Mouse (Mus musculus) layer of hippocampus, adult 8-10 months (tissue): ENCODE results near the gene Prcd. TPM values are rescaled to one million over a fixed set of nuclear protein-coding genes. Genes with fewer than 3 reads are reported as not detected.

Source experiments
- DNase-seq, 2 experiments: peaks; one replicate each; pipeline ENCODE4 v3.0.0; 2022; ENCODE audit warnings: low spot score in 2 of 2
- total RNA-seq, 4 experiments: library from RNA; stranded (reverse); gene quantifications; 2 replicates each; pipeline ENCODE4 v1.2.4; 2022

Prcd gene
- total RNA-seq, 4 experiments from 2014 or later: 4.8 to 8.5 (median 5.8) TPM

- DNase-seq: no peak
These were observed 34.6 kb downstream of the Prcd start for GRCm38 (mm10) chr11:116687897-116688296.

DNA sequence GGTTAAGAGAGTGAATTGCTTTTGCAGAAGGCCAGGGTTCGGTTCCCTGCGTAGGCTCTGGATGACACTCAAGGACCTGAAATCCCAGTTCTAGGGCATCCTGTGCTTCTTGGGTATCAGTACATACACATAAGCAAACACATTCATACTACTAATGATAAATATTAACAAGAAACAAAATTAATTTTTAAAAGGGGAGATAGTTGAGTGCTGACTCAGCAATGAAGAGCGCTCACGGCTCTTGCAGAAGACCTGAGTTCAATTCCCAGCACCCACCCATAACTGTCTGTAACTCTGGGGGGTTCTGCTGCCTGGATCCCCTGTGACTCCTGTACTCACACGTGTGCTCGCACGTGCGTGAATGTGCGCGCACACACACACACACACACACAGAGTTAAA, 36.3 kb downstream of the Prcd start:
- no peak for DNase-seq

DNA sequence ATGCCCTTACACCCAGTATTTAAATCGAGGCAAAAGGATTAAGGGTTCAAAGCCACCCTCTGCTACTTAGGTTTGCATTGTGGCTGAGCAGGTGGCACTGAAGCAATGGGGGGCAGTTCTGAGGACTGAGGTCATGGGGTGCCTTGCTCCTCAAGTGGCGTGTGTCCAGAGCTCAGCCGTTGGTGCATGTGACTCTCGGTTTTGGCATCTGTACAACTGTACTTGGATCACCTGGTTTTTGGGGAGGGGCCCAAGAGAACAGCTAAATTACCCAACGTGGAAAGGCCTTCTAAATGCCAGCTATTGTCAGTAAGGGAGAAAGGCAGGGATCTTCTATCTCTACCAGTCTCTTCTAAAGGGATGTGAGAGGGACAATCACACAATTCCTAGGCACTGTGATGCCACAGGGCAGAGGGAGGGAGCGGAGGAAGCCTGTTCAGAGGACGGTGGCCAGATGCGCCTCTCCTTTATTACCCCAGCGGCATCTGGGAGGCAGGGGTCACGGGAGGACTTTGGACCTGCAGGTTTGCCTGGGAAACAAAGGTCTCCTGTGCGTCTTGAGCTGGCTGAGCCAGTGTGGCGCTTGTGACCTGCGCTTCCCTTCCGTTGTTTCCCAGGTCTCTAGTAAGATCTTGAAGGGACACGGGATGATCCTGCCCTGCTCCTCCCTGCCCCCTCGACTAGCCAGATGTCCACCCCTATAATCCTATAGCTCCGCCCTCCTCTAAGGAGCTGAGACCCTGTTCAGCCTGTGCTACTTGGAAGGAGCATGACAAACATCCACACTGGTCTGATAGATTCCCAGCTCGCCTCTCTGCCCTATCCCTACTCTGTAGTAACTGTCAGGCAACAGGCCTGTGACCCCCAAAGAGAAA, 37.6 kb downstream of the Prcd start:
- no peak for DNase-seq

- no peak for DNase-seq
These were observed 40.5 kb downstream of the Prcd start for GRCm38 (mm10) chr11:116693899-116694249.

DNA sequence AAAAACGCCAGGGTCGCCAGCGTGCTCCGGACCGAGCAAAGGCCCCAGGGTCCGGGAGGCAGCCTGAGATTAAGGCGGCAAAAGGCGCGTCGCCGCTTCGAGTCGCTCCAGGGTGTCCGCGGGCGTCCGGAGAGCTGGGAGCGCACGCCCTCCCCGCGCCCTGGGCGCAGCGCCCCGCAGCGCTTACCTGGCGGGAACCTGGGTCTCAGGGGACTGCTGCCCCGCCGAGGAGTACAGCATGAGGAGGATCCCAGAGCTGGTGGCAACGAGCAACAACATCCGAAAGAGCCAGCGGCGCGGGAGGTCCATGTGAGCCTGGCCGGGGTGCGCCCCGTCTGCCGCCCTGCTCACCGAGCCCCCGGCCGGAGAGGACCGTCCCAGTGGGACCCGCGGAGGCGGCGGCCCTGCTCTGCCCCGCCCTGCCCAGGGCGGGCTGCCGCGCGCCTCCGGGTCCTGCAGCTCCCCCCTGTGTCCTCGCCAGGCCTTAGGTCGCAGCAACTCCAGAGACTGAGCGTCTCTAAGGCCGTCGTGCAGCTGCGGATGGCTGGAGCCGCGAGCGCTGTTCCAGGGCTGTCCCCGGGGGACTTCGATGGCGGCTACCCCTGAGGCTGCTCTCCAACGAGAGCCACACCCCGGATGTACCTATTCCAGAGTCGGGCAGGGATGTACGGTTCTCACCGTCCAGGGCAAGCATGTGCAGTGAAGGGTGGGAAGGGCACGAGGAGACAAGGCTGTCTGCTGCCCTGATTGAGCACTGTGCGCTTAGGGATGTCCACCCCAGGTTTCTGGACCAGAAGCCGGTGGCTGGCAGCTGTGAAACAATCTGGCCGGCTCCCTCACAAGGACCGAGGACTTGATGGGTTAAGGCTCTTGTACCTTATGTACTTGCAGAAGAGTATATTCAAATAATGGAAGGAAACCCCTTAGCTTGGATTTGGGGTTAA, 41.2 kb downstream of the Prcd start:
- DNase-seq: no peak

GRCm38 (mm10) chr11:116695194-116695880, 42.0 kb downstream of the Prcd start:
- no peak for DNase-seq

- no peak for DNase-seq
These were observed 43.1 kb downstream of the Prcd start for GRCm38 (mm10) chr11:116696426-116696825.

- no peak for DNase-seq
These were observed 44.2 kb downstream of the Prcd start for GRCm38 (mm10) chr11:116697521-116697920.

DNA sequence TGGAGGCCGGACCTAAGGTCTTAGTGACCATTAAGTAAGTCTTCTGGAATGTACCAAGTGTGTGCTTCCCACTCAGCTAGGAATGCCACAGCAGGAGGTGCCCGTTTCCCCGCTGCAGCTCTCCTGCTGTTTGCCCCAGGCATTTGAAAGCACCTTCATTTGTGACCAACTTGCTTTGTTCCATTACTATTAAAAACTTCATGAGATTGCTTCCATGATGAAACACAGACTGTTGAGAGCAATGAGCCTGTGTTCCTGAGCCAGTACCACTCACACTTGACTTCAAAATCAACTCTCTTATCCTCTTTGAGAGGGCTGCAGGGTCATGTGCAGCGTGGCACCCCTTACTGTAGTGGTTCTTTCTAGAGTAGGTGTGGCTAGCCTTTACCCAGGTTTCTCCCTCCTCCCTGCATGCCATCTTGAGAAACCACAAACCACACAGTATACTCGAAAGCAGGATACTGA, 48.1 kb downstream of the Prcd start:
- DNase-seq: no peak

GRCm38 (mm10) chr11:116704336-116705035, 51.2 kb downstream of the Prcd start:
- no peak for DNase-seq

GRCm38 (mm10) chr11:116705204-116705608, 51.9 kb downstream of the Prcd start:
- DNase-seq: no peak

DNA sequence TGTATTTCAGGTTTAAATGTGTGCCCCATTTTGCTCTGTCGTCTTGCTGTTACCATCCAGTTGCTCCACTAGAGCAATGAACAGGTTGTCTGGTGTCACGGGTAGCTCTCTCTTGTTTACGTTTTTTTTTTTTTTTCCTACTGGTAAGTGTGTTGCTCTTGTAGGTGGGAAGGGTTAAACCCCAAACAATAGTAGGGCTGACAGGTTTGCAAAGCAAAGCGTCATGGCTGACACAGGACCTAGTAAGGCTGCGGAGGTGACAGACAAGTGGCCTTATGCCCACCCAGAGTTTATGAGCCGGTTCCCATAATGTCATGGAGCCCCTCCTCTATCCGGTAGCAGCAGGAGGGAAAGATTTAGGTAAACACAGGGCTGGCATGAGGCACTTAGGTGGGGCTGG, 53.0 kb downstream of the Prcd start:
- DNase-seq: no peak

- no peak for DNase-seq
These were observed 56.8 kb downstream of the Prcd start for GRCm38 (mm10) chr11:116710171-116710570.

DNA sequence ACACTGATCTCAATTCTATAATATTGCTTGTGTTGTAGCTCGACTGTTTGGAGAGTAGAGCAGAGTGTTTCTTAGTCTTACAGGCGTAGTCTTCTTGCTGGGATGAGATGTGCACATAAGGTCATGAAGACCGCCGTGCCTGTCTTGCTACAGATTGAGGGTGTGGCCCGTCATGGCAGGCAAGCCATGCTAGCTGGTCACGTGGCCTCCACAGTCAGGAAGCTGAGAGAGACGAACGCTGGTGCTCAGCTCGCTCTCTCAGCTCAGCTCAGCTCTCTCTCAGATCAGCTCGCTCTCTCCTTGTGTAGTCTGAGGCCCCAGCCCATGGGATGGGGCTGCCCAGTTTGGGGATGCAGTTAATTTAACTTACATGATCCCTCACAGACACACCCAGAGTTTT, 57.5 kb downstream of the Prcd start:
- no peak for DNase-seq

DNA sequence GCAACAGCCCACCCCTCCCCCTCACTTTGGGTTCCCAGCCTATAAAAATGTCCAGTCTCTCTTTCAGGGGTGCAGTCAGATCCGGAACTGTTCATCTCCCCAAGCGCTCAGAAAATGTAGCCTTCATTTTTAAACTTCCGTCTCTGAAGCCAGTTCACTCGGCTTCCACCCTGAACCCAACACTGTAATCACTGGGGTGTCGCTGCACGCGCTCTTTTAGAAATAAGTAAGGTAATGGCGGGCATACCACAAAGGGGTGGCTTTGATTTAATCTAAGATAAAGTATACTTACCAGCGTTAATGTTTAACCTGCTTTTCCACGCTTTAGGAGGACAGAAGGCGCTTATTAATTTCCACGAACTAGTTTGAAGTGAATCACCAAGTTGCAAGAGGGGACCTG, 60.7 kb downstream of the Prcd start:
- no peak for DNase-seq

Other genes starting within 250 kb of the Prcd start
- gene Rnf157, start 240.5 kb upstream of the Prcd start, total RNA-seq: 100 to 1,000 TPM; 220 to 248 (median 241) TPM
- 10 to 100 TPM; 28.6 to 30.4 (median 29.5) TPM for gene Ubald2, start 219.4 kb upstream of the Prcd start, total RNA-seq
- under 1 TPM in 1 of 4 experiments, not detected in 3; 0.14 TPM for gene Qrich2, start 187.3 kb upstream of the Prcd start, total RNA-seq
- gene Prpsap1, start 159.3 kb upstream of the Prcd start, total RNA-seq: 100 to 1,000 TPM in 1 of 4 experiments, 10 to 100 TPM in 3; 83.2 to 104 (median 89.6) TPM
- gene Sphk1, start 122.6 kb upstream of the Prcd start, total RNA-seq: 1 to 10 TPM; 2.8 to 3.6 (median 2.9) TPM
- 100 to 1,000 TPM in 1 of 4 experiments, 10 to 100 TPM in 3; 96.8 to 110 (median 98.8) TPM for gene Ube2o, start 72.1 kb upstream of the Prcd start, total RNA-seq
- gene Aanat, start 67.1 kb upstream of the Prcd start, total RNA-seq: 1 to 10 TPM in 3 of 4 experiments, under 1 TPM in 1; 0.57 to 3.9 (median 1.4) TPM
- 1 to 10 TPM; 1.1 to 2.5 (median 1.8) TPM for gene Rhbdf2, start 26.5 kb upstream of the Prcd start, total RNA-seq
- gene Cygb, start 779 bp downstream of the Prcd start, total RNA-seq: 10 to 100 TPM; 57.2 to 76.1 (median 63.0) TPM
- not detected for gene St6galnac1, start 122.0 kb downstream of the Prcd start, total RNA-seq
- 10 to 100 TPM; 18.6 to 22.1 (median 20.0) TPM for gene Mxra7, start 174.5 kb downstream of the Prcd start, total RNA-seq
- gene Mettl23, start 189.7 kb downstream of the Prcd start, total RNA-seq: 10 to 100 TPM; 23.0 to 33.2 (median 28.8) TPM
- gene Jmjd6, start 189.9 kb downstream of the Prcd start, total RNA-seq: 10 to 100 TPM; 29.1 to 36.5 (median 32.4) TPM
- gene Mfsd11, start 198.9 kb downstream of the Prcd start, total RNA-seq: 10 to 100 TPM; 47.2 to 58.6 (median 51.2) TPM
- 100 to 1,000 TPM; 177 to 189 (median 181) TPM for gene Srsf2, start 199.6 kb downstream of the Prcd start, total RNA-seq